Mouse (Mus musculus) lung, adult 2 months (tissue): ENCODE results near the gene Rtkn2. TPM values are rescaled to one million over a fixed set of nuclear protein-coding genes. Genes with fewer than 3 reads are reported as not detected.
"Not testable (repeated sequence)": the region's sequence is repeated elsewhere in the genome, so short reads cannot be mapped to it uniquely, and the experiment has no call there.

Source experiments
- DNase-seq: peaks from one replicate; pipeline ENCODE4 v3.0.0; 2022
- H3K4me1 ChIP-seq: fragments of 200-500 bp; 2 replicates; pipeline ENCODE4 v1.6.1; 2011; ENCODE audit warnings: low read length; ENCODE audit not compliant: control insufficient read depth, insufficient read depth
- H3K4me3 ChIP-seq: fragments of 200-500 bp; replicated peaks from 2 replicates; pipeline ENCODE3; 2011; ENCODE audit warnings: low read depth, mild to moderate bottlenecking, control low read depth, low read length; ENCODE audit errors: extremely low read depth
- CTCF ChIP-seq: fragments of 200-500 bp; IDR thresholded peaks from 2 replicates; pipeline ENCODE4 v1.5.1; 2011; ENCODE audit warnings: mild to moderate bottlenecking, low read length, control low read depth; ENCODE audit not compliant: insufficient read depth
- POLR2A ChIP-seq: fragments of 200-500 bp; IDR thresholded peaks from 2 replicates; pipeline ENCODE4 v1.6.1; 2011; ENCODE audit warnings: low read depth, mild to moderate bottlenecking, control low read depth, low read length, borderline replicate concordance; ENCODE audit errors: extremely low read depth
- WGBS: fragments of 180-500 bp; shearing (Covaris S2); methylation state at CpG from one replicate; pipeline ENCODE4 v1.1.7; 2018; 5-methylcytosine and 5-hydroxymethylcytosine counted together
- polyA plus RNA-seq: library from polyadenylated mRNA; depleted of rRNA; stranded (reverse); fragments of >200 nt; gene quantifications from 2 replicates; pipeline ENCODE4 v1.2.3, GENCODE M21; 2012

Rtkn2 gene
- polyA plus RNA-seq, 1 experiment = 56.1 TPM

- no peak overlapping the region for H3K4me3 ChIP-seq
- DNase-seq = no peak
- TF ChIP-seq CTCF = no peak
- TF ChIP-seq POLR2A = no peak
- 71% methylated on average over 12 of the region's 12 CpGs for WGBS
- peaks cover 17% of the 10 kb centered on the region for H3K4me1 ChIP-seq
Measured at GRCm38 (mm10) chr10:68096395-68096794, 117.0 kb downstream of the Rtkn2 start.

- DNase-seq = no peak
- TF ChIP-seq CTCF = no peak
- no peak for TF ChIP-seq POLR2A
- H3K4me1 ChIP-seq = peaks cover 16% of the 10 kb centered on the region
- H3K4me3 ChIP-seq = no peak overlapping the region
- WGBS = 85% methylated on average over 19 of the region's 19 CpGs
Measured at GRCm38 (mm10) chr10:68097821-68098675, 118.7 kb downstream of the Rtkn2 start.

GRCm38 (mm10) chr10:68099801-68100200 lies 120.4 kb downstream of the Rtkn2 start:
- peaks cover 23% of the 10 kb centered on the region for H3K4me1 ChIP-seq
- DNase-seq, H3K4me3 ChIP-seq: not testable (repeated sequence)
- 89% methylated on average over 7 of the region's 7 CpGs for WGBS

GRCm38 (mm10) chr10:68100506-68100905 lies 121.1 kb downstream of the Rtkn2 start:
- 77% methylated on average over 8 of the region's 8 CpGs for WGBS
- DNase-seq = no peak
- Histone ChIP-seq H3K4me3 (no peak overlapping the region), H3K4me1 (peaks cover 29% of the 10 kb centered on the region)
- TF ChIP-seq POLR2A (no peak), CTCF (no peak)

GRCm38 (mm10) chr10:68101251-68101650 lies 121.9 kb downstream of the Rtkn2 start:
- TF ChIP-seq POLR2A (no peak), CTCF (no peak)
- Histone ChIP-seq H3K4me3 (no peak overlapping the region), H3K4me1 (peaks cover 33% of the 10 kb centered on the region)
- DNase-seq = no peak
- 64% methylated on average over 4 of the region's 4 CpGs for WGBS

GRCm38 (mm10) chr10:68102566-68102965 lies 123.2 kb downstream of the Rtkn2 start:
- DNase-seq = no peak
- TF ChIP-seq CTCF (no peak), POLR2A (no peak)
- peaks cover 37% of the 10 kb centered on the region for H3K4me1 ChIP-seq
- 69% methylated on average over 6 of the region's 6 CpGs for WGBS
- H3K4me3 ChIP-seq = no peak overlapping the region

GRCm38 (mm10) chr10:68103078-68103855 lies 123.9 kb downstream of the Rtkn2 start:
- H3K4me3 ChIP-seq = no peak overlapping the region
- 50% methylated on average over 6 of the region's 6 CpGs for WGBS
- no peak for DNase-seq
- peaks cover 37% of the 10 kb centered on the region for H3K4me1 ChIP-seq
- TF ChIP-seq CTCF (no peak), POLR2A (no peak)

GRCm38 (mm10) chr10:68103988-68104387 lies 124.6 kb downstream of the Rtkn2 start:
- WGBS = 27% methylated on average over 5 of the region's 5 CpGs
- TF ChIP-seq POLR2A (no peak), CTCF (no peak)
- no peak for DNase-seq
- peaks cover 37% of the 10 kb centered on the region for H3K4me1 ChIP-seq
- no peak overlapping the region for H3K4me3 ChIP-seq

- WGBS = 7% methylated on average over 2 of the region's 2 CpGs
- peaks cover 37% of the 10 kb centered on the region for H3K4me1 ChIP-seq
- no peak for TF ChIP-seq POLR2A
- TF ChIP-seq CTCF = no peak
- no peak for DNase-seq
- H3K4me3 ChIP-seq = no peak overlapping the region
Measured at GRCm38 (mm10) chr10:68104481-68104880, 125.1 kb downstream of the Rtkn2 start.
